Mouse (Mus musculus) thymus, postnatal 25 days (tissue): ENCODE data around the gene Ugt1a6b.
A peak's percentile ranks its signal among the peaks of the same experiment; 100 is the strongest.
"Not testable (repeated sequence)": the region's sequence is repeated elsewhere in the genome, so short reads cannot be mapped to it uniquely, and the experiment has no call there.

Experiments used
- DNase-seq: peaks from one replicate; pipeline ENCODE4 v3.0.0; 2022

Gene Ugt1a6b

GRCm38 (mm10) chr1:88205294-88205922 lies 102.4 kb downstream of the Ugt1a6b start, which contains the start of gene Dnajb3:
Dnajb3 (minus strand) TSS chr1:88205782.
- peak; percentile 86 for DNase-seq

GRCm38 (mm10) chr1:88206843-88207479 lies 103.9 kb downstream of the Ugt1a6b start:
- DNase-seq = no peak

GRCm38 (mm10) chr1:88211812-88212211 lies 108.8 kb downstream of the Ugt1a6b start, which contains the start of gene Ugt1a1:
Ugt1a1 (plus strand) TSS chr1:88211959.
- DNase-seq = no peak

GRCm38 (mm10) chr1:88212341-88213045 lies 109.4 kb downstream of the Ugt1a6b start:
- DNase-seq = no peak

- no peak for DNase-seq
These were observed 110.0 kb downstream of the Ugt1a6b start for GRCm38 (mm10) chr1:88213061-88213460.

- no peak for DNase-seq
These were observed 110.9 kb downstream of the Ugt1a6b start for GRCm38 (mm10) chr1:88213766-88214461.

- no peak for DNase-seq
These were observed 111.5 kb downstream of the Ugt1a6b start for GRCm38 (mm10) chr1:88214462-88214952.

- no peak for DNase-seq
These were observed 112.7 kb downstream of the Ugt1a6b start for GRCm38 (mm10) chr1:88215466-88216380.

GRCm38 (mm10) chr1:88216551-88216950 lies 113.5 kb downstream of the Ugt1a6b start:
- no peak for DNase-seq

GRCm38 (mm10) chr1:88217144-88217543 lies 114.1 kb downstream of the Ugt1a6b start:
- no peak for DNase-seq

GRCm38 (mm10) chr1:88217576-88217975 lies 114.5 kb downstream of the Ugt1a6b start:
- DNase-seq = no peak

- DNase-seq = no peak
These were observed 115.0 kb downstream of the Ugt1a6b start for GRCm38 (mm10) chr1:88218051-88218450.

GRCm38 (mm10) chr1:88218591-88218990 lies 115.5 kb downstream of the Ugt1a6b start:
- no peak for DNase-seq

GRCm38 (mm10) chr1:88219054-88219453 lies 116.0 kb downstream of the Ugt1a6b start:
- DNase-seq = no peak

GRCm38 (mm10) chr1:88220336-88220735 lies 117.3 kb downstream of the Ugt1a6b start:
- DNase-seq = no peak

- DNase-seq = no peak
These were observed 119.2 kb downstream of the Ugt1a6b start for GRCm38 (mm10) chr1:88222216-88222615.

- DNase-seq = not testable (repeated sequence)
These were observed 120.0 kb downstream of the Ugt1a6b start for GRCm38 (mm10) chr1:88223011-88223515.

GRCm38 (mm10) chr1:88223591-88223990 lies 120.5 kb downstream of the Ugt1a6b start:
- no peak for DNase-seq

- no peak for DNase-seq
These were observed 121.2 kb downstream of the Ugt1a6b start for GRCm38 (mm10) chr1:88224029-88224776.

- not testable (repeated sequence) for DNase-seq
These were observed 122.2 kb downstream of the Ugt1a6b start for GRCm38 (mm10) chr1:88225301-88225700.

- no peak for DNase-seq
These were observed 122.7 kb downstream of the Ugt1a6b start for GRCm38 (mm10) chr1:88225741-88226140.
